Mouse (Mus musculus): ENCODE measurements around the gene Mphosph9.
A peak's percentile ranks its signal among the peaks of the same experiment; 100 is the strongest.

Gene Mphosph9

DNA sequence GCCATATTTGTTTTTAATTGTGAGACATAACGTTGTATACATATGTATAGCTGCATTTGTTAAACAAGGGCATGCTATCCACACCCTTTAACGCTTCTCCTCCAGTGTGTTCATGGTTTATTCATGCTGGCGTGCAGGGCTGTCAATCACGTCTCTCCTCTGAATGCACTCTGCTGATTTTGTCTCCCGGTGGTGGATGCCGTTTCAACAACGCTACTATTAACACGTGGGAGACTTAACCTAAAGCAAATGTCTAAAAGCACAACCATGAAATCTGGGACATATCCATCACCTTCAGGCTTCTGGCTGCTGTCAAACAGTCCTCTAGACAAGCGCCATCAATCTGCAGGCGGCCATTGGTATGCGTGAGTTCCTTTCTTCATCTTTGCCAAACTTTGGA lies 58.1 kb downstream of the Mphosph9 start:
- DNase-seq (ENCODE audit: low read depth, low spot score): no peak

DNA sequence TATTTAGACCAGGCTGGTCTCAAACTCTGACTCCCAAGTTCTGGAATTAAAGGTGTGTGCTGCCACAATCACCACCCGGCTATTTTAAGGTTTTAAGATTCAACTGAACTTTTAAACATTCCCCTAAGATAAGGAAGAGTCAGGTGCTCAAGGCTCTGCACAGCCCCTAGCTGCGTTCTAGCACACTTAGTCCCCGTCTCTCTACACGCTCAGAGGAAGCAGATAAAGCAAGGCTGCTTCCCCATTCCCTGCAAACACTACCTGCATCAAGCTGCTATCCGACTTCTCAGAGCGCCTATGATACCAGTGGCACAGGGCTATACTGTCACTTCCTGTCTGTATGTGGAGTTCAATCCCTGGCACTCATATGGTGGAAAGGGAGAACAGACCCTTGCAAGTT lies 60.1 kb downstream of the Mphosph9 start:
- DNase-seq (ENCODE audit: low read depth, low spot score): no peak

DNA sequence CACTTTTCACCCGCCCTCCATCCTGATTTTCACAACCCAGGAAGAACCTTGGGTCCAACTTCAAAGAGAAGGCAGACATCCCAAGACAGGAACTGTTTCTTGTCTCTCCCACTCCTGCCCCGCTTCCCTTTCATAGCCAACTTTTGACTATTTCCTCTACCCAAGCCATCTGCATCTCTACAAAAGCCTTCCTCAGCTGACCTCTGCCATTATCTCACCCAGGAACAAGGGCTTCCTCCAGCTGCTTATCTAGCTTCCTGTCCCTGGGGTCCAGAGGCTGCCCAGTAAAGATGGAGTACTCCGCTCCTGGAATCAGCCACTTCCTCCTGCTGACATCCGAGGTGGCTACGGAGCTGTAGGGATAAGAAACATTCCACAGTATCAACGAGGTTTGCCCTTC lies 61.0 kb downstream of the Mphosph9 start:
- no peak for DNase-seq (ENCODE audit: low read depth, low spot score)

DNA sequence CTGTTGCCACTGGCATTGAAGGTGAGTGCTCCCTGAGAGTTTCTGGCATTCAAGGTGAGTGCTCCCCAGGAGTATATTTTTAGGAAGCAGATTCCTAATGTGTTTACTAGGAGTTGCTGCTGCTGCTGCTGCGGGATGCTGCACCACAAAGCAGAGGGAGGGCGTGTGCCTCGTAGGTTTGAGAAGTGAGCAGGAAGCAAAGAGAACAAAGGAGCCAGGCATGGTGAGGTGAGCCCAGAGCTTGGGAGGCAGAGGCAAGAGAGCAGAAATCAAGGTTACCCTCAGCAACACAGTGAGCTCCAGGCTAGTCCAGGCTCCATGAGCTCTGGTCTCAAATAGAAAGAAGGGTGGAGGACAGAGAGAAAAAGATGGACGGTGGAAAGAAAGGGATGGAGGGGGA lies 64.5 kb downstream of the Mphosph9 start:
- no peak for DNase-seq (ENCODE audit: low read depth, low spot score)

DNA sequence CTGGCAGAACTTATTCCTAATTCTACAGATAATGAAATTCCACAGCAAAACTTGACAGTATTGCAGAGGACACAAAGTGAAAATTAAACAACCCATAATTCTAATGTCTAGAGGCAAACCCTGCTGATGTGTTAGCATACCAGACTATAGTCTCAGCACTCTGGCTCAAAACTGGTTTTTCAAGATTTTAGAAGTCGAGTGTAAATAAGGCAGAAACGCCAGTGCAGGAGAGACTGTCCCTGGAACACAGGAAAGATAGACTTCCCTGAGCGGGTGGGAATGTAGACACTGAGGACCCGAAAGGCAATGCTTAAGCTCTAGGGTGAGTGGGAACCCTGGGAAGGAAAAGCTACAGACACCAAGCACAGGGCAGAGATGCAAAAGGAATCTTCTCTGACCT lies 65.7 kb downstream of the Mphosph9 start:
- no peak for DNase-seq (ENCODE audit: low read depth, low spot score)

DNA sequence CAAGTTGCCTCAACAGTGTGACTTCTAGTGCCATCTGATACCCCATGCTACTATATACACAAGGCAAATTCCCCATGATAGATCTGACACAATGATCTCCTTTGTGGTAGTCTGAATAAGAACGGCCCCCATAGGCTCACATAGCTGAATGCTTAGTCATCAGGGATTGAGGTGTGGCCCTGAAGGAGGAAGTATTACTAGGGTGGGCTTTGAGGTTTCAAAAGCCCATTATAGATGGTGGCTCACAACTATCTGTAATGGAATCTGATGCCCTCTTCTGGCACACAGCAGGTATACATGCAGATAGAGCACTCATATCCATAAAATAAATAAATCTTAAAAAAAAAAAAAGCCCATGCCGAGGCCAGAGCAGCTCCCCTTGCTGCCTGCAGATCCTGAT lies 68.6 kb downstream of the Mphosph9 start:
- no peak for DNase-seq (ENCODE audit: low read depth, low spot score)

DNA sequence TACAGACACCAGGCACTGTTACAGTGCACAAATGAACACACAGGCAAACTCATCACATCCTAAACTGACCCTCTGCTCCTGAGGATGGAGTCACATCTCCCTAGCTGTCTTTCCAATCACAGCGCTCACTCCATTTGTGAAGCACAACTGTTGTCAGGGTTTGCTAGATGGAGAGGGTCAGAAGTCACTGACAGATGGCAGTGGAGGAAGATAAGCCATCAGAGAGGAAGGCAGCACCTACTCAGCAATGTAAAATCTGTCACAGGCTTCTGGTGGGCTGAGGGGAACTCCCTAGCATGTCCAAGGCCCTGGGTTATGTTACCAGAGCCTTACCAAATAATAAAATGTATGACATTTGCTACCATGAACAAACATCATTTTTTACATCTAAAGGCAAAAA lies 69.7 kb downstream of the Mphosph9 start:
- DNase-seq (ENCODE audit: low read depth, low spot score): no peak

DNA sequence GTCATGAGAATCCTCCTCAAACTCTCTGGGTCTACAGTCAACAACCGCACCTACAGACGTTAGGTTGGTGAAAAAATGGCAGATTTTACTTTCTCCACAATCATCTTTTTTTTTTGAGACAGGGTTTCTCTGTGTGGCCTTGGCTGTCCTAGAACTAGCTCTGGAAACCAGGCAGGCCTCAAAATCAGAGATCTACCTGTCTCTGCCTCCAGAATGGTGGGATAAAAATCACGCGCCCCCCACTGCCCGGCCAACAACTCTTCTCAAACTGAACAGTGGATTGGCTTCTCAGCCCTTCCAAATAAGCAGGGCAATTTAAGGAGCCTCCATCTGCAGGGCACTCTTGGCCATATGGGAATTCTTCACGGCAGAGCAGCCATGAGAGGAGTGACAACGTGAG lies 72.6 kb downstream of the Mphosph9 start:
- no peak for DNase-seq (ENCODE audit: low read depth, low spot score)

DNA sequence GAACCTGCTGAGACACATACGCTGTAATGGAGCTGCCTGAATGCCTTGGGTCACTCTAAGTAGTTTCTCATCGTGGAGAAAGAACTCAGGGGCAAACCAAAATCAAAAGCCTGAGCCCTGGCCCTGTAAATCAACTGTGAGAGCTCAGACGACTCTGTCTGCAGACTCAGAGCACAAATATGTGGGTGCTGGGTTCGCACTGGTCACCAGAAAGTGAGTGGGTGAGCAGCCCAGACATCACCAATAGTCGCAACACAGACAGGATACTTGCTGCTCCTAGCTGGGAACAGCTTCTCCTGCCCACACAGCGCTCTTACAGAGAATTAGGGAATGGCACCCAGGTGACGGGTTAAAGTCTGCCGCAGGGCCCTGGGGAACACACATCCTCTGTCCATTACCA lies 74.2 kb downstream of the Mphosph9 start:
- DNase-seq (ENCODE audit: low read depth, low spot score): no peak

DNA sequence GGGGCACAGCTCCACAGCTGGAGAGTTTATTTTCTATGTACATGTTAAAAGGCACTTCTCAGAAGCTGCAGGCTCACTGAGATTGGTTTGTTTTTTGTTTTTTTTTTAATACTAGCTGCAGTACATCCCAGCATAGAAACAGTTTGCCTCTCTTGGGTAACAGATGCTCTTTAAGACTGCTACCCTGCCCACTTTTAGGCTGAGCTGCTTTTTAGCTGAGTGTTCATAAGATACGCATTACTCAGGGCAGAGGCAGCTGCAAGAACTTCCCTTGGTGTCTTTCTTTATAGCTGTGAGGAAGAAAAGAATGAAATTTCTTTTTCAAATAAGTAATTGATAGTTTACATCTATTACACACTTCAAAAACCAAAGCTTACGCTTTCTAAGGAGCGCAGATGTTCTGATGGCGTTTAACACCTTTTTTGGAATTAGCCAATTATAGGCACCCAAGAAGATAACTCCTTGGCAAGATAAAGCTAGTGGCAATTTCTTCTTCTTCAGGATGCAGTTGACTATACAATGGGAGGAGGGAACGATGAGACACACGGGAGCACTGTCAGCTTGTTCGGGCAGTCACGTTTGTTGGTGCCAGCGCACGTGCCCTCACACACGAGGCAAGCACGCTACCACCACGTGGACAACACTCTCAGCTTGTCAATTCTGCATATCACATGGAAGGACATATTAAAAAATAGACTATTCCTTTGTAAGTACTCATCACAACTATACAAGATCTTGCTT lies 75.0 kb downstream of the Mphosph9 start:
- peak; percentile 66 for DNase-seq (ENCODE audit: low read depth, low spot score)

DNA sequence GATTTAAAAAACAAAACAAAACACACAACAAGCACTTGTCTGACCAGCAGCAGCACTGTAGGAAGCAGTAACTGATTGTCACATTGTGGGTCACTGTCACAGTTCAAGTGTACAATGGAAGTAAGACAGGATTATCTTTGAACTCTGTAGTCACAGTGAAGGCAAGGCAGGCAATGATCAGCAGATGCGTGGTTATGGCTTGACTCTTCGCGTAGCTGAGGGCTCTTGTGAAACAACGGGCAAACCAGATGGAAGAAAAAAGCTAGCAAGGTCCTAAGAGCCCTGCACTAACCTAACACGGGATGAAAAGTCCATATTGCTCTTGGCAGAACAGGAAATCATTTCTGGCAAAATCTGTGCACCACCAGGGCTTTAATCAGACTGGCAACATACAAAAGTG lies 76.7 kb downstream of the Mphosph9 start:
- no peak for DNase-seq (ENCODE audit: low read depth, low spot score)

DNA sequence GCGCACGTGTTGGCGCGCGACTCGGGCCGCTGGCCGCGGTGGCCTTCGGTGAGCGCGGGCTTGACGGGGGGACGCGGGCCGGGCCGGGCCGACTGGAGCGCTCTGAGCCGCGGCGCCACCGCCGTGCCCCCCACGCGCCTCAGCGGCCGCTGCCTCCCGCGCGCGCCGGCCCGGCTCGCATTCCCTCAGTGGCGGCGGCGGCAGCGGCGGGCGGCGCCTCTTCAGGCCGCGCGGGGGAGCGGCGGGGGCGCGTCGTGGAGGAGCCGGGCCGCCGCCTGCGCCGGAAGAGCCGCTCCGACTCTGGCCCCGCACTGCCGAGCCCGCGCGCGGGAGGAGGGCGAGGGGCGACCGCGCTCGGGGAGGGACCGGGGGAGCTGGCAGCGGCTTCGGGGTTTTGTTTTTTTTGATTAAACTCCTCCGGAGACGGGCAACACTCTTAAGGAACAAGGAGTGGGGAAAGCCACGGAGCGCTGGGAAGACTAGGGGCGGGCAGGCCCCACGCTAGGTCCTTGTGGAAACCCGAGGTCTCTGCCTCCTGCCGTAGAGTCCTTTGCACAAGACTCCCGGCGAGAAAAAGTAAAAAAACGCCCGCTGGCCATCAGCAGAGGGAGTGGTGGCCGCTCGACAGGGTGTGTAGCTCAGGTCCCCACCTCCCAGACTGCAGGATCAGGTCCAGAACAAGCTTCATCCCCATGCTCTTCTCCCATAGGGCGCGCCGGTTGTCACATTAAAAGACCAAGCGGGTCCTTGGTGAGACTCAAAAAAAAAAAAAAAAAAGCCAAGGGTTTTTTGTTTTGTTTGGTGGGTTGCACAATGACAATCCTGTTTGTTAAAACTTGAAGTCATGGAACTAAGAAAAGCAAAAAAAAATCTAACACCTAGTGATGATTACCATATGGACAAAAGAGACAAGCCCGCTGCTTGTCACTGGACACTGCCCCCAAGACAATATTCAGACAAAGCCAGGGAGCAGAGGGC lies 77.9 kb downstream of the Mphosph9 start, which contains the start of gene Pitpnm2:
Gene Pitpnm2, minus strand, starts transcription at position 147 of the 978 bp plus-strand sequence.
- no peak for DNase-seq (ENCODE audit: low read depth, low spot score)

DNA sequence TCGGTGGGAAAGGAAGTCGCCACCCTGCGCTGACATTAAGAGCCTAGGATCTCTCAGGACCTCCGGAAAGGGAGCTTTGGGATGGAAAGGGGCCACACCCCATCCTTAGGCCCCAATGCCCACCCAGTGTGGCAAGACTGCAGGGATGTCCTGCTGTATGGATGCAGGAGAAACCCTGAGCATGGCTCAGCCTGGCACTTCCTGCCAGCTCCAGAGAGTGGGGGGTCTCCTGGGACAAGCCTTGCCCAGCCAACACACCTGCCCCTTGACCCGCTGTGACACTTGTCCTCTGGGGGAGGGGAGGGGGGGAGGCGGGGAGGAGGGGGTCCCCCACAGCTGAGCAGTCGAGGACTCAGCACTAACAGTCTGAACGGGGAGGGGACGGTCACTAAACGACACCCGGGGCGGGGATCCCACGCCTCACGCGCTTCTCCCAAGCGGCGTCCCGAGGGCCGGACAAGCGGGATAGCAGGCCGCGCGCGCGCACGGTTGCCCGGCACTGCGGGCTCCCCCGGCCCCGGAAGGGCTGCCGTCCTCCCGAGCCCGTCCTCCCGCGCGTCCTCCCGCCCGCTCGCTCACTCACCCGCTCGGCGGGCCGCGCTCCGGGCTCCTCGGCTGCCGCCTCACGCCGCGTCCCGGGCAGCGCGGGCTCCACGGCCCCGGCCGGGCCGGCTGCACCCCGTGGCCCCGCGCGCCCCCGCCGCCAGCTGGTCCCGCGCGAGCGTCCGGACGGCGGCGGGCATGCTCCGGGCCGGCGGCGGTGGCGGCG lies 78.7 kb downstream of the Mphosph9 start:
- DNase-seq (ENCODE audit: low read depth, low spot score): no peak

DNA sequence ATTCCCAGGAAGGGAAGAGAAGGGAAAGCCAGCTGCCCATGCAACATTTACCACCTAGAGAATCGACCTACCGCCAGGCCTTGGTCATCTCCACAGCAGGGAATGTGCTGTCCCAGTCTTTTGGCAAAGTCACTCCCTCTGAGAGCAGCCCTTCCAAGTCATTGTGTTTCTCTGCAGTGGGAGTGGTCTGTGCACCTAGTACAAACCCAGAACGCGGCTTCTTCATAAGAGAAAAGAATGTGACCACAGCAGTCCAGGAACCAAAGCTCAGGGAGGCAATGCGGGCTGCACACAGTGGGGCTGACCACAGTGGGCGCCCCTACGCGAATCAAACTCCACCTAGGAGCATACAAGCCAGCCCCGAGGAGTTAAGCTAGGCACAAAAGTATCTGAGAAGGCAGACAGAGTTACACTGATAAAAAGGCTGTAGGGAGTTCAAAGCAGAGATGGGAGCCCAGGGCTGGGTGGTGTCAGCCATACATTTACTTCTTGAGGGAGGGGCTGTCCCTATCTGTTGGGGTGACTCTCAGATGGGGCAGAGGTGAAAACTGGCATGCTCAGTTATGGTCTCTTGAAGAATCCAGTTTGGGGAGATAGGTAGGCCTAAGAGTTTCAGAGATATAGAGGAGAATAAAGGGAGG lies 79.7 kb downstream of the Mphosph9 start:
- no peak for DNase-seq (ENCODE audit: low read depth, low spot score)

DNA sequence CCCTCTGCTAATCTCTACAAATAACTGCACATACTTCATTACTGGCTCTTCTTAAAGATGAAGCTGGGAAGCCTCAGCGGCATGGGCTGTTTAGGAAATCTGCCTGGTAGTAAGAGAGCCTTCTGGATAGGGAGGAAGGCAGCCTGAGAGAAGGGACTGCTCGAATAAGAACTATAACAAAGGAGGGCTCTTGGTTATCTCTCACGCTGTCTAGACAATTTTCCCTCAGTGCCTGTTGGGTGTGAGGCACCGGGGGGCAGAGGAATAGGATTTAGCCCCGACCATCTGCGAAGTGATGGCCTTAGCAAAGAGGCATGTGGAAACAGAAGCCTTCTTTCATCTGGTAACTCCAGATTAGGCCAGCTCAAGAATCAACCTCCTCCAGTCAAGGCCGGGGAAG lies 80.5 kb downstream of the Mphosph9 start:
- DNase-seq (ENCODE audit: low read depth, low spot score): no peak

DNA sequence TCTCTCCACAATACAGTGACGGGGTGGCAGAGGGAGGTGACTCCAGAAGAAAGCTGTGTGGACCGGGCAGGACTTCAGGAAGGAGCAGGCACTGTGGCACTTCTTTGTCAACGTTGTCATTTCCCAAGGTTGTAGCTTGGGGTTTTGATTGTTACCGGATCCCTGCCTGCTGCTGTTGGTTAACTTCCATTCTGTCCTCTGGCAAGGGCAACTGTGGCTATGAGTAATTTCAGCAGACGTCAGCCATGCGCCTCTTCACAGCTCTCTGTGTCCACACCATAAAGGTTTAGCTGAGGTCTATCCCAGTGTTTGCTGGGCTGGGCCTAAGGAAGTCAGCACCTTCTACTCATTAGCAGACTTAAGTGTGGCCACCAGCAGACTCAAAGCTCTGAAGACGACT lies 82.9 kb downstream of the Mphosph9 start:
- DNase-seq (ENCODE audit: low read depth, low spot score): no peak

DNA sequence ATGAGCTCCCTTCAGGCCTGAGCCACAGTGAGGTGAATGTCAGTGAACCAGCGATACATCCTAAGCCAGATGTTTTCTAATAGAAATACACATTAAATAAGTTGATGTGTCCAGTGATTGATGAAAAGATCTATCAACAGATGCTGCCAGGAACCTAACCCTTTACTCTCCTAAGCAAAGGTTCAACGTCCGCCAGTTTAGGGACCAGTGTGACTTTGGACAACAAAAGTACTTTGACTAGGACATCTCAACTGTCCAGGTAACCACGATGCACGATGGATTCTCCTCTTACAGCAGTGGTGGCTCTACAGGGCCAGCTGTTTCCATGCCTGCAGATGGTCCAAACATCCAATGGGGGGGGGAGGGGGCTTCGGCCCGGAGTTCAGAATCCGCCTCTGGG lies 83.3 kb downstream of the Mphosph9 start:
- no peak for DNase-seq (ENCODE audit: low read depth, low spot score)

DNA sequence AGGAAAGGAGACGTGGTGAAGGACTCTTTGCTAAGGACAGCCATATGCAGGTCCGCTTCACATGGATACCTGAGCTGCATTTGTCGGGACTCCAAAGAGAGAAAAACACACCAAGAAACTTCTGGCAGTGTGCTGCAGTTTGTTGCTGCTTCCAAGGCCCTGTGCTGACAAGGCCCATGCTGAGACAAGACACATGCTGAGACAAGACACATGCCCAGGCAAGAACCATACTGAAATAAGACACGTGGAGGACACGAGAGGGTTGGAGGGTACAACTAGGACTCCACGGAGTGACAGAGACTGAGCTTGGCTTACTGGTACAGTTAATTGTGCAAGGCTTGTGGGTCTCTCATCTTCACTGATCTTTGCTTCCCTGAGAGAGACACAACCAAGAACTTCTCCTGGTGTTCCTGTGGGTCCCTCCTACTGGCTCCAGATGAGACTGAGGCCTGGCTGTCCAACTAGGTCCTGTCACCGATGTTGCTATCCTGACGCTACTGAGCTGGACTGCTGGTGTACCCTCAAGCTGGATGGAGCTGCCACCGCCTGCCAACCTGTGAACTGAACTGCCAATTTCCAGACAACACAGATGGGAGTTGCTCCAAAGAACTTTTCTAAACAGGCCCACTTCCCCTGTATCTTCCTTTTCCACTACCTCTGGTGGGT lies 84.4 kb downstream of the Mphosph9 start:
- DNase-seq (ENCODE audit: low read depth, low spot score): no peak

DNA sequence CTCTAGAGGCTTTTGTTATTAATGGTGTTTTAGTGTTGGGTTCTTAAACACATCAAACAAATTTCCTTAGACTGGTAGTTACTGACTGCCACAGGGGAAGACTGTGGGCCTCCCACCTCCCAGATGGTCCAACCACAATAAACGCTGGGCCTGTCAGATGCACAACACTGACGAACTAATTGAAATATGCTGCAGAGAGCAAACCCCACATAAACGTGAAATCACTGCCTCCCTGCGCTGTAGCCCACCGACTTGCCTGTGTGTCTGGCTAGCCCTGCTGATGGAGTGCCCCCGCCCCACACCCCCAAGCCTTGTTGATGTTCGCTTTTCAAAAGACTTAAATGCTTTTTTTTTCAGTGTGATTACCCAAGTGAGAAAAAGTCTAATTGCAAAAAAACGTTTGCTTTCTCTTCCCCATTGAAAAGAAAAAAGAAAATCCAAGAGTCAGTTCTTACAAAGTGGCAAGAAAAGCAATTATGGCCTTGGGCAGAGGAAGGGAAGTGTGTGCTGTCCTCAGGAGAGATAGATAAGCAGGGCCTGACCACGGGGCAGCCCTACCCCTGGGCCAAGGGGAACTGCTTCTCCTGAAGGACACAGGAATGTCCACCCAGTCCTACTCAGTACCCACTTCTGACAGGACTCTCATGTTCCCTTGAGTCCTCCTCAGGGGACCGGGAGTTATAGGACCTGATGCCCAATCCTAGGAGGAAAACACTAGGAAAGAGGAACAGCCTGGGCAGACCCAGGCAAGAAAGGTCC lies 85.9 kb downstream of the Mphosph9 start:
- DNase-seq (ENCODE audit: low read depth, low spot score): no peak

Measured in telencephalon, adult 2 months (tissue).